Mouse (Mus musculus) adipocyte (in vitro differentiated cells): ENCODE measurements at regions not wholly inside any gene's neighbourhood (a gene's known extent, or its start where the extent isn't known, plus 50 kb on each side); places are given as distances from the start of the nearest gene placed in this dataset.
A peak's percentile ranks its signal among the peaks of the same experiment; 100 is the strongest.

ENCODE experiments used
- DNase-seq: peaks from one replicate; pipeline ENCODE4 v3.0.0-alpha.2; 2016; ENCODE audit warnings: low spot score

DNA sequence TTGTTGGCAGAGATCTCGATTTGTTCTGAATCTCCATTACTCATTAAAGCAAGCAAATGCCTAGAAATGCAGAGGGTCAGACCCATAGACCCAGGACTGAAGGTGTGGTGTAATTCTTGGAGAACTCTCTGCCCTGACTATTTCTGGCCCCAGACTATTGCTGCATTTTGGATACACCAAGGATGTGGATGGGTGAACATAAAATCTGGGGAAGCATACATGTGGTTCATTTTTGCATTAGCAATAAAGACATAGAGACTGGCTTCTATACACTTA lies 303.0 kb downstream of the Meis1 start:
- DNase-seq: no peak

DNA sequence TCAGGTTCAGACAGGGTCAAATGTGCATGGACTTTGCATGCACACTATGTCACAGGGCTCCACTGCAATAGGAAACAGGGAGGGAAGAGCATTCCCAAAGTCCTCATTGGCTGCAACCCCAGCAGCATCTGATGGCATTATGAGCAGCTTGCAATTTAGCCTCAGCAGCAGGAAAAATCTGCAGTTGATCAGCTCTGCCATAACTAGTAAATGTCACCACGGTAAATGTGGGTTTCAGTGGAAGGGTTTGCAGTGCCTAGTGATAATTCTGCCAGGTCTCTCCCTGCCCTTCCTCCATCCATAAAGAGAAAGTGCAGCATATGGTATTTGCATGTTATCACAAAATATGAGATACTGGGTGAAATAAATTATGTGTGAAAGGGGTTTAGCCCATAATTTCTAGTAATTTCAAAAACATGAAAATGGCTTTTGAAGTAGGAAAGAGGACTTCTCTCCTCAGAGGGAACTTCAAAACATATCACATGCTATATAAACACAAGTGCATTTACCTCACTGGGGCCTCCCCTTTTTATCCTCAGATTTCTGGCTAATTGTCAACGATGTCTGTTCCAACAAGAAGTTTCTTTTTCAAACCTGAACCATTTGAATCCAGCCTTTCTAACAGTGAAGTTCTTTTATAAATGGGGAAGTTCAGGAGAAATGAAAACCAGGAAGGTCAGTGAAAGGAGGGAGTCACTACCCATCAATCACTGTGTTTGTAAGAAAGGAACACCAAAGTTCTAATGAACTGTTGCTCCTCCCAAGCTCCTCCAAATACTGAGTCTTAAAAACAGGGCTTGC lies 303.5 kb downstream of the Meis1 start:
- no peak for DNase-seq

DNA sequence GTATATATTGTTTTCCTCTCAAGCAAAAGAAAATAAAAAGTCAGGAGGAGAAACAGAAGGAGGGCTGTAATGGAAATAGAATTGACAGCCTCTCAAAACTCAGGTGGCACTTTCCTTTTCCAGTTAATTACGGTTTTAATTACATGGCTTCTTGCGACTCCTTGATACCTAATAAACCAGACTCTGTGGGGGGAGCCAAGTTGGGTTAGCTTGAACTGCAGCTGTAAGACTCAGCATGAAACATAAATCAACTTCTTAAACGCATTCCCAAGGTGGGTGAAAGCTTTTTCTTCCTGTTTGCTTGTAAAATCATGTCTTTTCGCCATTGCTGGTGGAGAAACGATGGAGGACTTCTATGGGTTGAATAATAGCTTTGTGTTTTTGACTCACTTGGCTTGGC lies 304.4 kb downstream of the Meis1 start:
- no peak for DNase-seq

DNA sequence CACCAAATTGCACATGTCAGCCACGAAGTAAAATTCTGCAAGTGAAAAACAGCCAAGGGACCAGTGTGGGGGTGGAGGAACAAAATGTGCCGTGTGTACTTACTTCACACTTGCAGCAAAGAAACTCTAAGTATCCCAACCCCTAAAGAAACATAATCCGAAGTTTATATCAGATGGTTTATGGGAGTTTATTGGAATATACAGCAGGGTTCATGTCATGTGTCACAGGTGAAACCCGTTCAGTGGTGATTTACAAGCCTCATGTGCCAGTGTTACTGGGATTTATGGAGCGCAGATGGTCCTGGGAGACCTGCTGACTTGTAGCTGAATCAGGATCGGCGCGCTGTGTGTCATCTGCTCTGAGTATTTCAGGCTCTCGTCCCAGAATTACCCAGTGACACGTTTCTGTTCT lies 306.1 kb downstream of the Meis1 start:
- DNase-seq: no peak

GRCm38 (mm10) chr11:18709628-18710027 lies 309.2 kb downstream of the Meis1 start:
- no peak for DNase-seq

- DNase-seq: no peak
Observed at GRCm38 (mm10) chr11:18681593-18681992, 337.2 kb downstream of the Meis1 start.

- DNase-seq: no peak
Observed at GRCm38 (mm10) chr11:18676876-18677275, 341.9 kb downstream of the Meis1 start.

DNA sequence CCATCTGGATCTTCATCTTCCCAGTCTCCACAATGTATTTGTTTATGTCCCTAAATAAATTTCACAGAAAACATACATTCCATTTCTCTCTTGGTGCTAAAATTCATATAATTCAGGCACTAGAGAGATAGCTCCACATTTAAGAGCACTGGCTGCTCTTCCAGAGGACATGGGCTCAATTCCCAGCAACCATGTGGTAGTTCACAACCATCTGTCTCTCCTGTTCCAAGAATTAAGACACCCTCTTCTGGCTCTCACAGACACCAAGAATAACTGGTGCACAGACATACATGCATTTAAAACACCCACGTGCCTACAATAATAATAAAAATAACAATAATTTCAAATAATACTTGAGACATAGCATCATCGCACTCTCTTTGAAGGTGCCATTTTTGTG lies 347.8 kb downstream of the Meis1 start:
- no peak for DNase-seq

DNA sequence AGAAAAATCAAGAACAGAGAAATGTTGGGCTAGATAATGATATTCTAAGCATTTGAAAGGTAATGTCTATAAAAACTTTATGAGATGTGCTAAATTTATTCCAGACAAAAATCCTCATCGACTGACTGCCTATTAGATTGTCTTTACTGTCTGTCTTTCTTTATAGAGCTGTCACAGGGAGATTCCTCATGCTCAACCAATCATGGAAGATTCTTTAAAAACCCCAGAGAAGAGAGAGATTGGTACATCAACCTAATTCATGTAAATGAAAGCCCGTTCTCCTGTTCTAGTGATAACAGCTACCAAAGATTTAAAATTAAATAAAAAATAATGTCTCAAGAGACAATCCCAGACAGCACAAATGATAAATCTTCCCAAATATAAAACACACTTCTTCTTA lies 349.5 kb downstream of the Meis1 start:
- no peak for DNase-seq

DNA sequence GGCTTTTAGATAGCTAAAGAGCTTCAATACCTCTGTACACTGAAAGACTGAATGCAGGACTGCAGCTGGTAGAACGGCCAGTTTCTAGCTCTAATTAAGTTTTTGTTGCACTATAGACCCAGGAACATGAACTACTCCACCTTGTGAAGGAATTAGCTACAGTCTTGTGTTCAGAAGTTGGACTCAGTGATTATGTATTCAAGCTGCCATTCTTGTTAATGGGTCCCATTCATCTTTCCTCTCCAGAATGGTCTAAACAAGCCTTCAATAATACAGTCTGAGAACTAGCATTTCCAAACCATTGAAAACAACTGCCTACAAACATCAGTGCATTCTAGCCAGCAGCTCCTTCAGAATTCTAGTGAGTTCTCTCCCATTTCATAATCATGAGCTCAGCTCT lies 362.4 kb downstream of the Meis1 start:
- DNase-seq: peak; percentile 5

- DNase-seq: peak; percentile 21
Observed at GRCm38 (mm10) chr11:18631975-18632773, 386.6 kb downstream of the Meis1 start.

- DNase-seq: no peak
Observed at GRCm38 (mm10) chr11:18631570-18631969, 387.2 kb downstream of the Meis1 start.

GRCm38 (mm10) chr11:18621777-18622176 lies 397.0 kb downstream of the Meis1 start:
- DNase-seq: no peak

GRCm38 (mm10) chr11:18604836-18605235 lies 413.9 kb downstream of the Meis1 start:
- DNase-seq: no peak

DNA sequence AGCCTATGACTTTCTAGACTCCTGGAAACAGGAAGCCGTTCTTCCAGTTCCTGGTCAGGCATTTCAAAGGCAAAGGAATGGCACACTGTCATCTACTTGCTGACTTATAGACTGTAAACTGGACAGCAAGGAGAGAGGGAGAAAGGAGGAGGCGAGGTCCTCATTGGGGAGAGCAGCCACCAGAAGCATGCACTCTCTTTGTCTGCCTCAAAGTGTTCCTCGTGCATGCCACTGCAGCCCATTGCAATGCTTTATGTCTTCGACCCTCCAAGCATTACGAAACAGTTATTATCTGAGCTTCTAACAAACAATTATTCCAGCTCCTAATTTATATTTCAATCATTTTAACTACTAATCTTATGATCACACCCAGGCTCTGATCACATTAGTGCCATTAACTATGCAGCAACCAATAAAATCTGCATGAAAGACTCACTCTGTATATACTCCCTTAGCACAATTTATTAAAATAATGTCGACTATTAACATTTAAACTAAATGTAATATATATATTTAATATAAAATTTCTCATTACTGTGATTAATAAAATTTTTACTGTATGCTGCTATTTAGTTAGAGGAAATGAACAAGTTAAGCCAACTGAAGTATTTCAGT lies 417.1 kb downstream of the Meis1 start:
- DNase-seq: no peak

GRCm38 (mm10) chr11:18598349-18598748 lies 420.4 kb downstream of the Meis1 start:
- DNase-seq: no peak

DNA sequence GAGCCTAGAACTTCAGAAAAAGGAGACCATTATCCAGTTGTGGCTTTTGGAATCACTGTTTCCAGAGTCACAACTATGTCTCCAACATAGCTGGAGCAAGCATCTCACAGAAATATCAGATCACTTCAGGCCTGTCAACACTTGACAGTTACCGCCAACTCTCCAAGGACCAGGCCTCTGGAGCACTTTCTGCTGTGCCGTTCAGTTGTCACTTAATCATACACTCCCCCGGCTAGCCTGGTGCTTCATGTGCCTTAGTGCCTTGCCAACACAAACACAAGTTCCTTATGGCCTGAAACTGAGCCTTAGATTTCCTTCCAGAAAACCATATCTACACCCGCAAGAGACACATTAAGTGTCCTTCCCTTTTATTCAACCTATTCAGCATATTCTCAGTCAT lies 421.8 kb downstream of the Meis1 start:
- peak; percentile 27 for DNase-seq

DNA sequence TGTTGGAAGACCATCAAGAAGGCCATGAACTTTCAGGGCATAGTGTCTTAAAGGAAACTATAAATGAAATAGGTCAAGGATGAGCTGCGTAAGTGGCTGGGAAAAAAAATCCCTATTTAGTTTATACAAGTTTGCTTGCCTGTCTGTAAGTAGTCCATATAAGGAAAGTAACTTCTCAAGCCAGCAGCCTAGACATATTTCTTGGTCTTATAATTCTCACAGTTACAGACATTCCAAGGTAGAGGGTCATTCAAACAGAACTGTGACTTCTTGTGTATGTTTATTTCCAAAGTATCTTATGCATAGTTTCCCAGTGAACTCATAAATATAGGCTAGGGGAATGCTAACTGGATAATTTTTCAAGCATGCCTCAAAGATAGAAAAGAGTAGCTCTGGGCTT lies 428.3 kb downstream of the Meis1 start:
- no peak for DNase-seq

GRCm38 (mm10) chr11:18586468-18586867 lies 432.3 kb downstream of the Meis1 start:
- no peak for DNase-seq

- DNase-seq: no peak
Observed at GRCm38 (mm10) chr11:18585031-18585430, 433.8 kb downstream of the Meis1 start.

DNA sequence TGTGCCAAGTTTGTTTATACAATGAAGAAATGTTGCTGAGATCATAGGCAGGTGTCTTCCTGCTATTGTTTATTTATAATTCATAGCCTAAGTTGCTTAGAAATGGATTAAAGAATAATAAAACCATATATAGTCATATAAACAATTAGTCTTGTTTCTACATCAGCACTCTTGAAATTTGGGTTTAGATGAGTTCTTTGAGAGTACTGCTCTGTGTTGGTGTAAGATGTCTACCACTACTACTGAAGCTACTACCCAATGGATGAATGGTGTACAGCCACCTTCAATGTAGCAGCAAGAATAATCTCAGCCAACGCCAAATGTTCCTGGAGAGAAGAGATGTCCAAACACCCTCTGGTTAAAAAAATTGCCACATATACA lies 436.0 kb downstream of the Meis1 start:
- no peak for DNase-seq

DNA sequence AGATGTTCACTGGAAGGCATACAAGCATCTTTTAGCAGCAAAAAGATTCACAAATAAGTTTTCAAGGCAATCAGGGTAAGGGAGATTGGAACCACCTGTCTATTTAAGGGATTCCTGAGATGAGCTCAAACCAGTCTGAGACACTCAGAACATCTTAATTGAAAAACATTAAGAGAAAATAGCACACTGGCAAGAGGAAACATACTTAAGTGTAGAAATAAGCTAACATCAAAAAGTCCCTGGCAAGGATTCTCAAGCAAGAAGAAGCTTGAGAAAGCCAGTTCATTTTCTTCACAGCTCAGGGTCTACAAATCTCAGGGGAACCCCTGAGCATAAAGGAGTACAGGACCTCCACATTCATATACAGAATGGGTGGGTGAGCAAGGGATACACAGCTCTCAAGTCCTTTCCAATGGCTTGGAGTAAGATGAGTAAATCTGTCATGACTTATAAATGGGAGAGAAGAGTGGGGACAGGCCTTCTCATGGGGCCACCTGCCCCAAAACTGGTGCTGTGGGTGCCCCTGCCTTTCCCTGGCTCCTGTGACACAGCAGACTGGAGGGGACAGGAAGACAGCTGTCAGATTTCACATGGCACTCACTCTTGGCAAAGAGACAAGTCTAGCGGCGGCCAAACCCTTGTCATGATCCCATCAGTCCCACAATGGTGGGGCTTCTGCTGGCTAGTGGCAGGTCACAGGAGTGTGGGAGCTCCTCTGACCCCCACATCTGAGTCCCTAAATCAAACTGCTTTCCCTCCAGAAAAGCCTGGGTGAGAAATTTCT lies 436.6 kb downstream of the Meis1 start:
- no peak for DNase-seq
